Mouse (Mus musculus): ENCODE measurements around the gene Hip1.
"Not testable (repeated sequence)": the region's sequence is repeated elsewhere in the genome, so short reads cannot be mapped to it uniquely, and the experiment has no call there.

Hip1 gene

DNA sequence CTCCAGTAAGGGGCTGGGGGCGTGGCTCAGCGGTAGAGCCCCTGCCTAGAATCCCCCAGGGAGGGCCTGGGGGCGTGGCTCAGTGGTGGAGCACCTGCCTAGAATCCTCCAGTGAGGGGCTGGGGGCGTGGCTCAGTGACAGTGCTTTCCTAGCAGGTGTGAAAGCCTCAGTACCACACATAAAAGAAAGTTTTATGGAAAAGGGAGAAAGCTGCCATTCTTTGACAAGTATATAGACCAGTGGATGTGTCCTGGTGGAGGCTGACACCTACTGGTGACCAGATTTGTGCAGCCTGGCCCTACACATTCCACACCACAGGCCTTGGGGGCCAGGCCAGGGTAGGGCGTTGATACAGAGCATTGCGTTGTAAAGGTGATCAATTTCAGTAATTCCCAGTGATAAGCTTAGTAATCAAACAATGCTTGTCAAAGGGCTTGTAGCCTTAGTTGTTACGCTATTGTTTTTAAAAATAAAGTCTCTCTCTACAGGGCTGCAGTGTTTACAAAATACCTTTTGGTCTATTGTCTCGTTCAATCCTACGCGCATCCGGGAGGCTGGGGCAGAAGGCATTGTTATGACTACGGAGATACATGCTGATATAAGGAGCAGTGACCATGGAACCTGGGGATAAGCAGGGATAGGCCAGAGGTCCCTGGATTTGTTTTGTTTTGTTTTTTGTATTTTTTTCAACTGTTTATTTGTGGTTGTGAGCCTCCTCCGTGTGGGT is 50.6 kb downstream of the Hip1 start:
- no peak for DNase-seq (ENCODE audit: extremely low read depth, low read depth, low spot score)

DNA sequence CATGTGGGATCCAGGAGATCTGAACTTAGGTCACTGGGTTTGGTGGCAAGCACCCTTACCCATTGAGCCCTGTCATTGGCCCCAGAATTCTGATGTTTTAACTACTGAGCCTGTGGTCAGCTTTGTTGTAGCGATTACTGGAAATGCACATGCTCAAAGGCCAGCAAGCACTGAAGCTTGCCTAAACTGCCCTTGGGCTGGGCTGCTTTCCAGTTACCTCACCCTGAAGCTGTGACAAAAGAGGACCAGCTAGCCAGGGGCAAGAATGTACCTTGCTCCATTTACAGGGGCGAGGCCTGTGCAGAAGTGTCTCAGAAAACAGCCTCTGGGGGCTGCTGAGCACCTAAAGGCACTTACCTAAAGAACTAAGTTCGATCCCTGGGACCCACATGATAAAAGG is 51.8 kb downstream of the Hip1 start:
- DNase-seq (ENCODE audit: extremely low read depth, low read depth, low spot score), result no peak

DNA sequence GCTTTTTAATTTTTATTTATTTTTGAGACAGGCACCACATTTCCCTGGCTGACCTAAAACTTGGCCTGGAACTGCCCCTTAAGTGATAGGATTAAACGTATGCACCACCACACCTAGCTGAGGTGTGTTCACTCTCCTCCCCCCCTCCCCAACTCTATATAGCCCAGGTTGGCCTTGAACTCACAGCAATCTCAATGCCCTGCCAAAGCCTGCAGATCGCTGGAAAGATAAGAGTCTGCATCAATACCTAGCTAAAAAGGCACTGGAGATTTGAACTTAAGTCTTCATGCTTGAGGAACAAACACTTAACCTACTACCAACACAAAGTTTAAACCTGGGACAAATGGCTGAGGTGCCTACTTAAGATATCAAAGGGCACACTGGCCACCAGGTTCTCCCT is 52.8 kb downstream of the Hip1 start:
- no peak for DNase-seq (ENCODE audit: extremely low read depth, low read depth, low spot score)

DNA sequence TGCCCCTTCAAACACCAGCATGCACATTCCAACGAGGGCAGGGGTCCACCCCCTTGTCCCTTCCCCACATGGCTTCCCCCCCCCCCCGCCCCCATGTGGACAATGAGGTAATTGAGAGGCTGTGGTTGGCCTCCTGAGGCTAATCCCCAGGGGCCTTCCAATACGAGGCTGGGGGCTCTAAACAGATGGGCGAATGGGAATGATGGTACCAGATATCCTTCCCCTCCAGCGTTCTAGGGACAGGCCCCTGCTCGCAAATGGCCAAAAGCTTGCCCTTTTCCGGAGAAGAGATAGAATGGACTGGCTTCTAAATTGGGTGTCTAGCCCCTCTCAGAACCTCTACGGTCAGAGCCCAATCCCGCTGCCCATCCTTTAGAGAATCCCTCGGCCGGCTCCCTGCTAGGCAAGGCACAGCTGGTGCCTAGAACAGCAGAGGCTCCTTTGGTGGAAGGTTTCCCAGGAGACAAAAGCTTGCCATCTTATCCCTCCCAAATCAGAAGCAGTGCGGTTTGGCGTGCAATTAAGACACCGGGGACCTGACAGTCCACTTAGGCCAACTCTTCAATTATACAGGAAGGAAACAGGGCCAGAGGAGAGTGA is 55.1 kb downstream of the Hip1 start:
- DNase-seq (ENCODE audit: extremely low read depth, low read depth, low spot score), result no peak

DNA sequence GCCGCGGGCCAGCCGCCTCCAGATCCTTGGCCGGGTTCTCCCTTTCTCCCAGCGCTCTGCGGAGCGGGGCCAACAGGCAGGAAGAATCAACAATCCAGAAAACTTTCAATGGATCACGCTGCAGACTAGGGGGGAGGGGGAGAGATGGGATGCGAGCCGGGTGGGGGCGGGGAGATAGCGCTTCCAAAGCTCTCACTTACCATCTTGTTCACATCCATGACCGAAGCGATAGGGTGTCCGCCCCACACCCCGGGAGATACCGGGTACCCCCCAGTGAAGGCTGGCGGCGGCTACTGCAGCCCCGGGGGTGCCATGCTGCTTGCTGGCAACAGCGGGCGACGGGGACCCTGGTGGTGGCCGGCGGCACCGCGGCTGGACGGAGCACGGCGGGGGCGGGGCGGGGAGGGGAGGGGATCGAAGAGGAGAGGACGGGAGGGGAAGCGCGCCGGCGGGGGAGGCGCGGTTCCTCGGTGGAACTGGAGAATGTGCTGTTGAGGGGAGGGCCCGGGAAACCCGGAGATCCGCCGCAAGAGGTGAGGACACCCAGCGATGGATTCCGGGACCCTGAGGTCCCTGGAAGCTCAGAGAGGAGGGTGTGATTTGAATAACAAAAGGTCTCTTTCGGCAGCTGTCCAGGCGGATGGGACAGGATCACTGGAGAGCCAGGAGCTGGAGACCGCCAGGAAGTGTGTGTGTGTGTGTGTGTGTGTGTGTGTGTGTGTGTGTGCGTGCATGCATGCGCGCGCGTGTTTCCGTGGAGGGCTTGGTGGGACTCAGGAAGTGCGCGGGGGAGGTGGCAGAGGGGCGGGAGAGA is 55.8 kb downstream of the Hip1 start:
- DNase-seq (ENCODE audit: extremely low read depth, low read depth, low spot score), result no peak

DNA sequence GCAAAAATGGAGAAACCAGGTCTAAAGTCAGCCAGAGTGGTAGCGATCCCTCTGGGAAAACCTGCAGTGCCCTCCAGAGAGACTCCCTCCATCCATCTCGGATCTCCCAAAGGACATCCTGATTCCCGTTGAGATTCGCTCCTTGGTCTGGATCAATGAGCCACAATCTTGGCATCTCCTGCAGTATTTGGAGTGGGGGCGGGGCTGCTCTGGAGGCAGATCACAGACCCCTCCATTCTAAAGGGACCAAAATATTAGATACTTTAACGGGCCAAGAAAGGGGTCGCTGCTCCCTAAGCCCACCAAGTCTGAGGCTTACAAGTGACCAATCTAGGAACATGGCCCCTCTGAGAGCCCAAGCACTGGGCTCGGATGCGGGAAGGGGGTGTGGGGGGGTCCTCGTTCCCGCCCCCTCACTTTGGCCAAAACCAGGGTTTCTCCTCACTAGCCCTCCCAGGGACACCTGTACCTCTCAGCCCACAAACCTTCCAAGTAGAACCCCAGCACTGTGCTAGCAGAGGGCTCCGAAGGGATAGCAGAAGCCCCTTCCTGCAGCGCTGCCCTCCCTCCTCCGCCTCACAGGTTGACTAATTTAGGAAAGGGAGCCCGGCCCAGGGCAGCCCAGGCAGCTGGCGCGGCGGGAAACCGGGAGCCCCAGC is 56.6 kb downstream of the Hip1 start:
- DNase-seq (ENCODE audit: extremely low read depth, low read depth, low spot score), result no peak

DNA sequence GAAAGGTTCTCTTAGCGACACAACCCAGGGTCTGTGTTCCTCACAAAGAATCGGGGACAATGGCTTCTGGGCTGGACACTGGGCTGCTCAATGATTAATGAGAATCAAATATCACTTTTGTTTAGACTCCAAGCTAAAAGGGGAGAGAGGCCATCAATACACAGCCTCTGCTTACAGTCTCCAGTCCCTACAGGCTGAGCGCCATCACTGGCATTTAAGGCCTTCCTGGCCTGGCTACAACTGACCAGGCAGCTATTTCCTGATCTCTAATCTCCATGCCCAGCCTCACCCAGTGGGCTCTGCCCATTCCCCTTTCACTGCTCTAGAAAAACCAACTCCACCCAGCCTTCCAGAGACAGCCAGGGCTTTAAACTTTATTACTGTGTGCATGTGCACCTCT is 59.6 kb downstream of the Hip1 start:
- DNase-seq (ENCODE audit: extremely low read depth, low read depth, low spot score), result no peak

DNA sequence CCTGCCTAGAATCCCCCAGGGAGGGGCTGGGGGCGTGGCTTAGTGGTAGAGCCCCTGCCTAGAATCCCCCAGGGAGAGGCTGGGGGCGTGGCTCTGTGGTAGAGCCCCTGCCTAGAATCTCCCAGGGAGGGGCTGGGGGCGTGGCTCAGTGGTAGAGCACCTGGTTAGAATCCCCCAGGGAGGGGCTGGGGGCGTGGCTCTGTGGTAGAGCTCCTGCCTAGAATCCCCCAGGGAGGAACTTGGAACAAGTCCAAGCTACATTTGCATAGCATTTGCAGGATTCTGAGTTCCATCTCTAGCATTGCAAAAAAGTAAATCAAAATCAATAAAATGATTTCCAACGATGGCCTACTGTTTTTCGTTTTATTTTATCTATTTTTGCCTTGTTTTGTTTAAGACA is 61.1 kb downstream of the Hip1 start:
- DNase-seq (ENCODE audit: extremely low read depth, low read depth, low spot score), result not testable (repeated sequence)

DNA sequence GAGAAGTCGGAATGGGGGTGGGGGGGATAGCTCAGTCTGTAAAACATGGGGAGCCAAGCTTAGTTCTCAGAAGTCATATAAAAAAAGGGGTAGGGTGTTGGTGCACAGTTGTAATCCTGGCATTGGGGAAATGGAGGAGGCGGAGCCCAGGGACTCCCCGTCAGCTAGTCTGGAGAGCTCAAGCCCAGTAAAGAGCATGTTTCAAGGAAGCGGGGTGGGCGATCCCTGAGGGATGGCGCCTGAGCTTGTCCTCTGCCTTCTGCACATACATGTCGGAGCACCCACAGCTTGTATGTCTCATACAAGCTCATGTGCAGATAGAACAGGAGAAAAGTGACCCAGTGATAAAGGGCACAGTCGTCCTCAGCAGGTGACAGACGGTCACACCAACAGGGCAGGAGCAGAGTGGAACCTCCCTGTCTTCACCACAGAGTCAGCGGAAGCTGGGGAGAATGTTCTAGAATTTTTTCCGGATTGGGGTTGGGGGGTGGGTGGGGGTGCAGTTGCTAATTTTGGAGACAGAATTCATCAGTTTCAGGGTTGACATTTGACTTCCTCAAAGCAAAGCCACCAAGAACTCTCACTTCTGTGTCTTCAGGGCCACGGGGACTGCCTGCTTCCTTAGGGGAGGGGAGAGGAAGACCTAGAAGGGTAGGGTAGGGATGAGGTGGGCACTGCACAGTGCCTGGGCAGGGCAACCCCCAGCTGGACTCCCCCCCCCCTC is 65.9 kb downstream of the Hip1 start:
- no peak for DNase-seq (ENCODE audit: extremely low read depth, low read depth, low spot score)

DNA sequence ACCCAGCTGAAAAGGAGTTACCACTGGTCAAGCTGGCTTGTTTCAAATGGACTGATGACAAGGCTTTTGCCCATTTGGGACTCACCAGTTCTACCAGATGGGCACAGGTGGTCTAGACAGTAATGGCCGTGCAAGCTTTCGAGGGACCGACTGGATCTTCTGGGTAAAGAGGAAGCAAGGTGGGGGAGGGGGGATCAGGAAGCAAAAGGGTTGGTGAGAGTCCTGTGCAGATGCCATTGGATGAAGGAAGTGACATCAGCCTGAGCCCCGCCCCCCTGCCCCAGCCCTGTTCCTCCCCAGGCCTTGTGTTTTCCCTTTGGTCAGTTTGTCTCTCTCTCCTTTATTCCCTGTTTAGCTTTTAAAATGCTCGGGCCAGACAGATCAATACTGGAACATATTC is 68.7 kb downstream of the Hip1 start:
- no peak for DNase-seq (ENCODE audit: extremely low read depth, low read depth, low spot score)

DNA sequence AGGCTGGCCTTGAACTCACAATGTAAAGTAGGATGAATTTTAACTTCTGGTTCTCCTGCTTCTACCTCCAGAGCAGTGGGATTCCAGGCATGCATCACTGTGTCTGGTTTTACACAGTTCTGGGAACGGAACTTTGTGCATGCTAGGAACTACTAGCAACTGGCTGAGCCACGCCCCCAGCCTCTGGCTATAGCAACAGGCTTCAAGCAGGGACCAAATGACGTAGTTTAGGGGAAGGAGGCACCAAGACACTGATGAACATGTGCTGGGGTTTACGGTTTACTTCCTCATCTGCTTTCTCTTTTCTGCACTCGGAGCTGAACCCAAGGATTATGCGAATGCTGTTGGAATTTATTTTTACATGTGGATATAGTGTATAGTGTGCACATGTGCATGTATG is 72.5 kb downstream of the Hip1 start:
- DNase-seq (ENCODE audit: extremely low read depth, low read depth, low spot score), result no peak

DNA sequence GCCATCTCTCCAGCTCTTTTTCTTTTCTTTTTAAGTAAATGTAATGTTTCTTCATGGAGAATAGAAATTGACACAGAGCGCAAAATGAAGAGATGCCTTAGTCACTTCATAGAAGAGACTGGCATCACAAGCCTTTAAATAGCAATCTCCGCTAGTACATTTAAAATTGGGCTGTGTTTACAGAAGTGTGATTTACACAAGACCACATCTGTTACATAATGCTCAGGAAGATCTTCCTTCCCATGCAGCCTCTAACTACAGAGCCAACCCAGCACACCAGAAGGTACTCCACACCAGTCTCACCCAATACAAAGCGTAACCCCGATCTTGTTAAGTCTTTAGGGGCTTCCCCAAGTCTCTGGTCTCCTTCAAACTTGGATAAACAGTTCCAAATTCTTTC is 73.2 kb downstream of the Hip1 start:
- DNase-seq (ENCODE audit: extremely low read depth, low read depth, low spot score), result no peak

DNA sequence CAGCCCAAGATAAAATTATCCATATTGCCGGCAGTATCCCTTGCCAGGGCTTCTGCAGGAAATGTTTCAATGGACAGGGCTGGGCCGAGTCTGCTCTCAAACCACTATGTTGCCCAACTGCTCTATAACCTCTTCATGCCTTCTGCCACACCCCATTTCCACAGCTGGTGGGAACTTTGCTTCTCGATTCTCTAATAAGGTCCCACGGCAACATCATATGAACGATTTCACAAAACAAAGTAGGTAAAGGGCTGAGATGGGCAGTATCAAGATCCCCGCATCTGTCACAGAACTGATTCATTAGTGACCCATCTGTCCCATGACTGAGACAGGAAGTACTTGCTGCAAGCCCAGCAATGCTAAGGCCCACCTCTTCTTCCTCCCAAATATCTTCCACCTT is 76.6 kb downstream of the Hip1 start:
- no peak for DNase-seq (ENCODE audit: extremely low read depth, low read depth, low spot score)

DNA sequence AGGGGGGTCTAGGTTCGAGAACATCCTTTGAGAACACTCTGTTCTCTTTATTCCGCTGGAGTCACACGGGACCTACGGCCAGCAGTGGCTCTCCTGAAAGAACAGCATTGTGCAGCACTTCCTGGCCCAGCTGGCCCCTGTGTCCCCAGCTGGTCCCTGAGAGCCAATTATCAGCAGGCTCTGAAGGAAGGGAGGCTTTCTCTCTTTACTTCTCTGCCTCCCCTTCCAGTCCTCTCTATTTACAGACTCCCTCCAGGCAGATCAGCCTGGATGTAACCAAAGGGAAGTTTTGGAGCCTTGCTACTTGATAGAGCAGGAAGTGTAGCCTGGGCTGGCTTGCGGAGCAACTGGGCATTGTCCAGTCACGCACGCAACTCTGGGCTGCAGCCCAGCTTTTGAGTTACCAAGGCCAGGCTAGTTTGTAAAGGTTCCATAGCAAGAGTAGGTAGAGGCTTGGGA is 79.1 kb downstream of the Hip1 start:
- no peak for DNase-seq (ENCODE audit: extremely low read depth, low read depth, low spot score)

DNA sequence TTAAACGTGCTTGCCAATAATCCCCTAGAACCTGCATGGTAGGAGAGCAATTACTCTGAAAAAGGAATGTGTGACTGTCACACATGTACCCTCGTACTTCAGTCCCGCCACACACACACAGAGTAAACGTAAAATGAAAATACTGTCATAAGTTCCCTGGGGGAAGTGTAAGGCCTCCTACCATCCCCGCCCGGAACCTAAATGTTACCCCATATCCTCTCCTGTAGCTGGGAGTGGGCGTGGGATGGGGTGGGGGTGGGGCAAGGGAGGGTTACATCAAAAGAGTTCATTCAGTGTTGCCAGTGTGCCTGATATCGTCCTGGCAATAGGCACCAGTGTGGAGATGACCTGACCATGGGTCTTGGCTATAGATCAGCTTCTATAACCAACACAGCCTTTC is 81.5 kb downstream of the Hip1 start:
- no peak for DNase-seq (ENCODE audit: extremely low read depth, low read depth, low spot score)

DNA sequence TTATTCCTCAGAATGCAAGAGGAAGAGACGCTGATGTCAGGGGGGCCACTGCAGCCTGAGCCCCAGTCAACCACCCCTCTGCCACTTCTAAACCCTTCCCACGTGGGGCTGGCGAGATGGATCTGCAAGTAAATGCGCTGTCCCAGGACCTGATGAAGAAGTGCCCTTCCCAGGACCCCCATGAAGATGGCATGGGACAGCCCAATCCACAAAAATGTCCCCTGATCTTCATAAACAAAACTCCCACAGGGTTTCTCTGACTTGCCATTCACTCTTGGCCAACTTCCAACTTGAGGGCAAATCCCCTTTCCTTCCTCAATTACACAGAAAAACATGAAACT is 84.1 kb downstream of the Hip1 start:
- DNase-seq (ENCODE audit: extremely low read depth, low read depth, low spot score), result no peak

DNA sequence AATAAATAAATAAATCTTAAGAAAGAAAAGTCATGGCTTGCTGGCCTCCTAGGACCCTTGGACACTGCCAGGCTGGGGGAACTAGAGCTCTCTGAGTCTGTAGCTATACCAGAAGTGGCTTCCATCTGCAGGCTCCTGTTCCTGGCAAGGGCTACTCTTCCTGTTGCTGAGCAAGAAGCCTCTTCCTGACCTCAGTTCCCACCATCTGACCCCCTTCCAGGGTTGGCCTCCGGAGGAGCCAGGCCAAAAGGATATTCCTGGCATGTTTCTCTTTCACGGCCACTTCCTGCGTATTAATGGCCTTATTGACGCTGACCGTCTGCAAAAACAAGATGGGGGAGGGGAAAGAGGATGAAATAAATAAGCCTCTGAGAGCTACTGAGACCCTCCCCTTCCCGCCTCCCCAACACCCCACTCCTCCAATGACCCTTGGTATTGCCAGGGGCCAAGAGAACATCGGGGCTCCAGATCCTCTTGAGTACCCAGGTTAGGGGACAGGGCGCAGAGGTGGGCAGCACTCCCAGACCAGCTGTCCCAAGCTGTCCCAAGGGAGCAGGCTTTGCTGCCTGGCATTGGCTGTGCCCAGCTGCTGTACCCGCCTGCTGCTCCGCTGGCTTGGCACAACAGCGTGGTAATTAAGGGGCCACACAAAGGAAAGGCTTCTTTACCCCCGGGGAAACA is 84.6 kb downstream of the Hip1 start:
- no peak for DNase-seq (ENCODE audit: extremely low read depth, low read depth, low spot score)

DNA sequence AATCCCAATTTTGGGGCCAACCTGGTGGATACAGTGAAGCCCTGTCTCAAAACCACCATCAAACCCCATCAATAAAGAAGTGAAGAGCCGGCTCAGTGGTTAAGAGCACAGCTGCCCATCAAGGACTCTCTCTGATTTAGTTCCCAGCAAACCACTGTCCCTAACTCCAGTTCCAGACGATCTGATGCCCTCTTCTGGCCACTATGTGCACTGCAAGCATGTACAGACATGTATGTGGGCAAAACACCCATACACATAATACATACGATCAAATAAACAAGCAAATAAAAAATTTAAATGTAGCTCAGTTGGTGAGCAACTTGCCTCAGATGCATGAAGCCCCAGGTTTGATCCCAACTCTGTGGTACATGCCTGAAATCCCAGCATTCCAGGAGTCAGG is 85.4 kb downstream of the Hip1 start:
- no peak for DNase-seq (ENCODE audit: extremely low read depth, low read depth, low spot score)

DNA sequence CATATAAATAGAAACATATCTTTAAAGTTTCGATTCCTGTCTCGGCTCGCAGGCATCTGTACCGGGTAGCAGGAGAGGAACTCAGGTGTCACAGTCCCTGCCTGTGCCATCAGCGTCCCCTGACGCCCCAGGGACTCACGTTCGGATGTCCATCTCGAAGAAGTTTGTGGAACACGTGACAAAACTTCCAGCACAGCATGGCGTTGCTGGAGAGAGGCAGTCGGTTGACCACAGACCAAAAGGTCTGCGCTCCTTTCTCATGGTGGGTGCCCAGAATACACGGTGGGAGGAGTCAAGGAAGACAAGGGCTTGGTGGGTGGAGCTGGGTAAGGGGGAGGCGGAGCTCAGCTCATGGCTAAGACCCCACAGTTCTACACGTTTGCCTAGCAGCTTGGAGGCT is 87.0 kb downstream of the Hip1 start:
- DNase-seq (ENCODE audit: extremely low read depth, low read depth, low spot score), result no peak

DNA sequence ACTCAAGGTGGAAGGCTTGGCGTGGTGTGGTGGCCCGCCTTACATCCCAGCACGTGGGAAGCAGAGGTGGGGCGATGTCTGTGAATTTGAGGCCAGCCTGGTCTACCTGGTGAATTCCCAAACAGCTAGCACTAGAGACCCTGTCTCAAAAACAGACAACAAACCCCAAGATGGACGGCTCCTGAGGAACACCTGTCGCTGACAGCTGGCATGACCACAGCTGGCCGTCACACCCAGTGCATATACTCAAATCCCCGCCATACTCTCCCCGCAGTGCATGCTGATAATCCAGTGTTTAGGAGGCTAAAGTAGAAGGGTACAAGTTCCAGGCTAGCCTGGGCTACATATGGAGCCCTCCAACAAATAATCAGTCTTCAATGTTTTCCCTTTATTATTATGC is 88.4 kb downstream of the Hip1 start:
- no peak for DNase-seq (ENCODE audit: extremely low read depth, low read depth, low spot score)

DNA sequence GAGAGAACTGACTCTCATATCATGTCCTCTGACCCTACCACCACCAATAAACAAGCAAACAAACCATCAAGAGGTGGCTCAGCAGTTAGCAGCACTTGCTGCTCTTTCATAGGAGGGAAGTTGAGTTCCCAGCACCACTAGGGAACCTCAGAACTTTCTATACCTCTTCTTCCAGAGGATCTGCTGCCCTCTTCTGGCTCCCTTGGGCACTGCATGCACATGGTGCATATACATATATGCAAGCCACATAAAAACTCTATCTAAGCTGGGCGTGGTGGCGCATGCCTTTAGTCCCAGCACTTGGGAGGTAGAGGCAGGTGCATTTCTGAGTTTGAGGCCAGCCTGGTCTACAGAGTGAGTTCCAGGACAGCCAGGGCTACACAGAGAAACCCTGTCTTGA is 90.7 kb downstream of the Hip1 start:
- no peak for DNase-seq (ENCODE audit: extremely low read depth, low read depth, low spot score)

Measured in fat pad, adult 2 months (tissue).